Mouse (Mus musculus) common myeloid progenitor, adult 5-6 weeks (primary cell): ENCODE measurements around the gene Zc3h12a. TPM values are rescaled to one million over a fixed set of nuclear protein-coding genes. Genes with fewer than 3 reads are reported as not detected.

ENCODE experiments used
- ATAC-seq: replicated peaks from 2 replicates; pipeline ENCODE4 v1.8.0; 2016; ENCODE audit warnings: low read depth, mild to moderate bottlenecking, moderate TSS enrichment, inconsistent platforms; ENCODE audit not compliant: poor library complexity, severe bottlenecking
- total RNA-seq: library from RNA; stranded (forward); fragments of 200-1000, 187-1606 nt; gene quantifications from 2 replicates; pipeline ENCODE4 v1.2.3, GENCODE M21; 2017

The Zc3h12a gene
- total RNA-seq, 1 experiment from 2014 or later: 9.6 TPM

DNA sequence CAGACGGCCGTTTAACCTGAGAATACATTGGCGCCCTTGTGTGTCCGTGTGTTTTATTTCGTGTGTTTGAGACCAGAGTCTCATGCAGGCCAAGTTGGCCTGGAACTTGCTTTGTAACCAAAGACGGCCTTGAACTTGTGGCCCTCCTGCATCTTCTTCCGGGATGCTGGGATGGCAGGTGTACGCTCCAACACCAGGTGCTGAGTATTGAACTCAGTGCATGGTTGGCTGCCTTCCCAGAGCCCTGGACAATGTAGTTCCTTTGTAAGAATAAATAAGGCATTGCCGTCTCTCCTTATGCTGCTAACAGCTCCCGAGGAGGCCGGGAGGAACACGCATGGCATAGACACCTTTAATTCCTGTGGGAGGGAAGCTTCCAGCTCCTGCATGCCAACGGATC, 10.7 kb downstream of the Zc3h12a start:
- ATAC-seq: no peak

DNA sequence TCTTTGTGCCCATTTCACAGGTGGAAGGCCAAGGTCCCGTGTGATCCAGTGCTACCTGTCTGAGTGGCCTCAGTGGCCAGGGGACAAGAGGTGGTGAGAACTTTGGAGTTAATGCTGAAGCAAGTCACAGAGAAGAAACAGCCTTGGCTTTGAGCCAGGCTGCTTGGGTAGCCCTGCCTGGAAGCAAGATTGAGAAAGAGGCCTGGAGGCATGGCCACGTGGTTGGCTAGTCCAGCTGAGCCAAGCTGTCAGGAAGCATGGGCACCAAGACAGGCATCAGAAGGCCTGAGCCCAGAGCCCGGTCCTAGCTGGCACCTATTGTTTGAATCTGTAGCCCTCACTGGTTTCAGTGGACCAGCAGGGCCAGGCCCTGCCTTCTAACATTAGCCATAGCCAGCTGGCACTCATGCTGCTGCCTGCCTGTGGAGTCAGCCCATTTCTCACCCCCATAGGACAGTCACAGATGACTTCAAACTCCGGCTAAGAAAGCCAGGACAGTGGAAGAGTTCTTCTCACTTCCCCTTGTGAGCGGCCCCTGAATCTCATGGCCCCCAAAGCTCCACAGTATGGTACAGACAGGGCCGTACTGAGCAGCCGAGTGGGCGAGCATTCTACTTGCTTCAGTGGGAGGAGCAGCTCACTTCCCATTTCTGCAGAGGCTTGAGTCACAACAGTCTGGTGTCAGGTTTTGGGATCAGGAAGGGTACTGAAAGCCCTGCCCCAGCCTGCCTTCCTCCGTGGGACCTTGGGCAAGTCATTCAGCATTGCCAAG, 11.4 kb downstream of the Zc3h12a start:
- peak; percentile 51 for ATAC-seq

- ATAC-seq: no peak
Observed at GRCm38 (mm10) chr4:125115710-125116089, 11.9 kb downstream of the Zc3h12a start.

DNA sequence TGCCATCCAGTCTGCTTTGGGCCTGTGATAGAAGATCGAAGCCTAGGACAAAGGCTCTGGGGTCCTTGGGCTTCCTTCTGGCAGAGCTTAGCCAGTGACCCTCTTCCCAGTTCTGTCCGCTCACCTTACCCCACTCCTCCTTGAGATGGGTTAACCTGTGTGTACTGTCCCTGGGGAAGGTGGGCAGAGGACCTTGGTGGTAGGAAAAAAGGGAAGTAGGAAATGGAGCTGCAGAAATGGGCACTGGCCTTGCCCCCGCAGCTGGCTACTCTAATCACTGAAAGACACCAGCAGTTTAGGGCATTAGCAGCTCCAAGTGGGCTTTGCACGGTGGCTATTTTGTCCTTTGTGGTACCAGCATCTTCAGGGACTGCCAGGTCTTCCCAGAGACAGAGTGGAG, 12.6 kb downstream of the Zc3h12a start:
- ATAC-seq: no peak

GRCm38 (mm10) chr4:125114638-125115037, 13.0 kb downstream of the Zc3h12a start:
- ATAC-seq: peak; percentile 57

GRCm38 (mm10) chr4:125105354-125105753, 22.3 kb downstream of the Zc3h12a start:
- no peak for ATAC-seq

DNA sequence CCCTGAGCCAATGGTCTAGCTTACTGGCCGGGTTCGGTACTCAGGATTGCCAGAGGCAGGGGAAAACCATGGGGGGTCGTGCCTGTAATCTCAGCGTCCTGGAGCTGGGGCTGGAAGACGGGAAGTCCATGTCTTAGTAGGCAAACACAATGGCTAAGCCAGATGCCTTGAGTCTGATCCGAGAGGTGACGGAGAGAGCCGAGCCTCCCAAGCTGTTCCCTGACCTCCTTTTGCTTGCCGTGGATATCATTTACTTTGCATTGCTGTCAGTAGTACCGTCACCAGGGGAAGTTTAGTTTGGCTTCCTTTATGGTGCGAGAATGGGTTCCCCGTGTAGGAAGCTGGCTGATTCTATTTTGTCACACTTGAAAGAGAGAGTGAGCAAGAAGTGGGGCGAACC, 26.3 kb downstream of the Zc3h12a start:
- no peak for ATAC-seq

DNA sequence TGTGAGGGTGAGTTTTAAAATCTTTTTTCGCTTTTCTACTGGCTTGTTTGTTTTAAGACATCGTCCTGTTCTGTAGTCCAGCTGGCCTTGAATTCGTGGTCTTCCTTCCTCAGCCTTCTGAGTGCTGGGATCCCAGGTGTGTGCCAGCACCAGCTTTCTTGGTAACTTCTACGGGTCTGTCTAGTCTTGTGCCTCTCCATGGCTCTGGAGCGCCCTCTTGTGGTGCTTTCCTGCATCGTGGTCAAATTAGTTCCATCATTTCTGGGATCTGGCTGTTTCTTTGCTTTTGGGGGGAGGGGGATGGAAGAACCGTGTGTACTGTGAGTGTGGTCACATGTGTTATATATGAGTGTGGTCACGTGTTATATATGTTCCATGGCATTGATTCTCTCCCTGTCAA, 28.2 kb downstream of the Zc3h12a start:
- peak; percentile 84 for ATAC-seq

- ATAC-seq: no peak
Observed at GRCm38 (mm10) chr4:125097412-125097811, 30.2 kb downstream of the Zc3h12a start.

DNA sequence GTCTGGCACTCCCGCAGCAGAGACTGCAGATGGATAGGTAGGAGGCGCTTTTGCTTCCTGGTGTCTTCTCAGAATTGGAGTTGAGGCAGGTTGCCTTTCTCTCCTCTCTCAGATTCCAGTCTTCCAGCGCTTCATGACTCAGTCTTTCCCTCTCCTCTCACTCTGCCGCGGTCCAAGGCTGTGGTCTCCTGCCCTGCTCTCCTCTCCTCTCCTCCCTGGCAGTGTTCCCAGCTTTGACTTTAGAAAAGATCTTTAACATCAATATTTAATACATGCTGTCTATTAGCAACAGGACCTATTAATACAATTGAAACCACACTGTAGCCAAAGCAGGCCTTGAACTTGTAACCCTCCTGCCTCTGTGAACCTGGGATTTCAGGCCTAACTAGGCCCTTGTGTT, 31.6 kb downstream of the Zc3h12a start:
- ATAC-seq: no peak

DNA sequence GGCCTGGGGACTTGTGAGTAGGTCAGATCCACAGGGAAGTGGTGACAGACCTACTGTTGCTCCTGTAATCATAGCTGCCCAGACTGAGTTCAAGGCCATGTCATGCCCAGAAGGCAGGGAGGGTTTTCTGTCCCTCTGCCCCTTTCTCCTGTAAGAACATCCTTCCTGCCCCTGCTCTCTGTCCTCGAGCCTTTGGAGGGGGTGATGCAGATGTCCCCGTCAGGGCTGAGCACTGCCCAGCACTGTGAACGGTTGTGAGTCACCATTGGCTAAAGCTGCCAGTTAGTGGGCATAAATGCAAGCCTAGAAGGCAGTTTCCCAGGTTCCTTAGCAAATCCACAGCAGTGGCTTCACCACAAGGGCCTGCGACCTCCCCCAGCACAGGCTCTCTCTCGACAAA, 34.6 kb downstream of the Zc3h12a start:
- ATAC-seq: no peak

DNA sequence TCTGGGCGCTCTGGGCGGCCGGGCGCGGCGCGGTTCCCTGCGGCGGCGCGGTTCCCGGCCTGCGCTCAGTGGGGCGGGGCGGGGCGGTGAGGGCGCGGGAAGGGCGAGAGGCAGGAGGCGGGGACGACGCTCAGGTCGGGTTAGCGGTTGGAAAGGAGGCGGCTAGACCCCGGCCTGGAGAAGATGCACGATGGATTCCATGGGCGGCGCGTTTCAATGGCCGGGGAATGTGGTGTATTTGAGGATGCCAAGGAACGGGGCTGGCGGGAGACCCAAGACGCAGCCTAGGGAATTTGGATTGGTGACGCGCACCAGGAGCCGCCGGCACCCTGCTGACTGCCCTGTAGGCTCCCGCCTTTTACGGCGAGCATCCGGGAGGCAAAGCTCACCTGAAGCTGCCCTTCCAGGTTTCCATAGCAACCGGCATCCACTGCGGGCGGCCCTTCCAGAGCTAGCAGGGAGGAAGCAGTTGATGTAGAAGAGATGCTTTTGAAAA, 42.2 kb downstream of the Zc3h12a start:
- ATAC-seq: peak; percentile 86

- ATAC-seq: peak; percentile 78
Observed at GRCm38 (mm10) chr4:125084403-125085345, 43.0 kb downstream of the Zc3h12a start, which contains the start of gene Meaf6. Meaf6 (plus strand) TSS chr4:125085134.

GRCm38 (mm10) chr4:125078698-125079097, 48.9 kb downstream of the Zc3h12a start:
- ATAC-seq: no peak

- no peak for ATAC-seq
Observed at GRCm38 (mm10) chr4:125077700-125078099, 49.9 kb downstream of the Zc3h12a start.

Other genes starting within 250 kb of the Zc3h12a start
- not detected in 2 replicates for gene Epha10, start 246.9 kb downstream of the Zc3h12a start, total RNA-seq
- 12.0 and 14.3 TPM in 2 replicates for gene 9930104L06Rik, start 190.8 kb downstream of the Zc3h12a start, total RNA-seq
- 108 and 117 TPM in 2 replicates for gene Cdca8, start 188.5 kb downstream of the Zc3h12a start, total RNA-seq
- 2.4 TPM in 1 of 2 replicates, not detected in the other for gene Rspo1, start 141.4 kb downstream of the Zc3h12a start, total RNA-seq
- 182 and 228 TPM in 2 replicates for gene Gnl2, start 111.3 kb downstream of the Zc3h12a start, total RNA-seq
- not detected in 2 replicates for gene Dnali1, start 62.1 kb downstream of the Zc3h12a start, total RNA-seq
- gene Snip1, start 61.2 kb downstream of the Zc3h12a start, total RNA-seq: 22.0 and 27.8 TPM in 2 replicates
- gene Meaf6, start 42.7 kb downstream of the Zc3h12a start, total RNA-seq: 43.8 and 44.0 TPM in 2 replicates